Mouse (Mus musculus): Measurements from ENCODE around the gene Gm38431. TPM values are rescaled to one million over a fixed set of nuclear protein-coding genes. Genes with fewer than 3 reads are reported as not detected.

The Gm38431 gene
- polyA plus RNA-seq, 1 experiment = 0.90 TPM

Other genes starting within 250 kb of the Gm38431 start
- 64.6 and 88.0 TPM in 2 replicates for gene A230050P20Rik, start 223.4 kb downstream of the Gm38431 start, polyA plus RNA-seq (2012; rRNA removed)
- 4.7 and 5.4 TPM in 2 replicates for gene Angptl6, start 212.3 kb downstream of the Gm38431 start, polyA plus RNA-seq (2012; rRNA removed)
- 38.7 TPM in 2 replicates for gene Ppan, start 203.8 kb downstream of the Gm38431 start, polyA plus RNA-seq (2012; rRNA removed)
- 128 and 129 TPM in 2 replicates for gene Eif3g, start 193.4 kb downstream of the Gm38431 start, polyA plus RNA-seq (2012; rRNA removed)
- 16.1 TPM in 2 replicates for gene Dnmt1, start 132.1 kb downstream of the Gm38431 start, polyA plus RNA-seq (2012; rRNA removed)
- 5.9 and 6.5 TPM in 2 replicates for gene S1pr2, start 115.2 kb downstream of the Gm38431 start, polyA plus RNA-seq (2012; rRNA removed)
- gene Mrpl4, start 89.3 kb downstream of the Gm38431 start, polyA plus RNA-seq (2012; rRNA removed) = 76.1 and 83.2 TPM in 2 replicates
- gene Icam1, start 76.0 kb downstream of the Gm38431 start, polyA plus RNA-seq (2012; rRNA removed) = 19.9 and 20.8 TPM in 2 replicates
- 0.11 and 0.37 TPM in 2 replicates for gene Icam4, start 62.6 kb downstream of the Gm38431 start, polyA plus RNA-seq (2012; rRNA removed)
- gene Icam5, start 59.9 kb downstream of the Gm38431 start, polyA plus RNA-seq (2012; rRNA removed) = 0.22 and 0.30 TPM in 2 replicates
- gene Zglp1, start 24.9 kb downstream of the Gm38431 start, polyA plus RNA-seq (2012; rRNA removed) = not detected in 2 replicates
- gene Gm49373, start 18.9 kb downstream of the Gm38431 start, polyA plus RNA-seq (2012; rRNA removed) = 0.13 and 0.27 TPM in 2 replicates
- 46.8 and 63.4 TPM in 2 replicates for gene Fdx1l, start 18.4 kb downstream of the Gm38431 start, polyA plus RNA-seq (2012; rRNA removed)
- 39.2 and 46.2 TPM in 2 replicates for gene Raver1, start within 50 bp of the Gm38431 start, polyA plus RNA-seq (2012; rRNA removed)
- gene Tyk2, start 39.2 kb upstream of the Gm38431 start, polyA plus RNA-seq (2012; rRNA removed) = 23.5 and 28.4 TPM in 2 replicates
- 49.6 and 72.2 TPM in 2 replicates for gene Cdc37, start 58.0 kb upstream of the Gm38431 start, polyA plus RNA-seq (2012; rRNA removed)
- gene Pde4a, start 73.7 kb upstream of the Gm38431 start, polyA plus RNA-seq (2012; rRNA removed) = 16.6 and 24.5 TPM in 2 replicates
- 67.8 and 68.5 TPM in 2 replicates for gene Keap1, start 147.4 kb upstream of the Gm38431 start, polyA plus RNA-seq (2012; rRNA removed)
- gene S1pr5, start 156.4 kb upstream of the Gm38431 start, polyA plus RNA-seq (2012; rRNA removed) = 0.37 and 0.53 TPM in 2 replicates
- gene Atg4d, start 173.3 kb upstream of the Gm38431 start, polyA plus RNA-seq (2012; rRNA removed) = 25.7 and 27.3 TPM in 2 replicates
- 19.8 and 20.5 TPM in 2 replicates for gene Kri1, start 196.0 kb upstream of the Gm38431 start, polyA plus RNA-seq (2012; rRNA removed)
- gene Cdkn2d, start 199.4 kb upstream of the Gm38431 start, polyA plus RNA-seq (2012; rRNA removed) = 21.0 and 25.1 TPM in 2 replicates
- gene Ap1m2, start 220.3 kb upstream of the Gm38431 start, polyA plus RNA-seq (2012; rRNA removed) = 92.6 and 101 TPM in 2 replicates
- 51.7 and 61.5 TPM in 2 replicates for gene Slc44a2, start 228.7 kb upstream of the Gm38431 start, polyA plus RNA-seq (2012; rRNA removed)